Mouse (Mus musculus) liver, postnatal 0 days (tissue): ENCODE measurements around the gene H3f3b.

ENCODE experiments used
- CTCF ChIP-seq: sonication (generic); IDR thresholded peaks from 2 replicates; pipeline ENCODE4 v1.5.1; 2016; ENCODE audit warnings: antibody characterized with exemption, low read depth
- EP300 ChIP-seq: IDR thresholded peaks from 2 replicates; pipeline ENCODE4 v1.6.1; 2016; ENCODE audit warnings: antibody characterized with exemption, low read depth, mild to moderate bottlenecking

DNA sequence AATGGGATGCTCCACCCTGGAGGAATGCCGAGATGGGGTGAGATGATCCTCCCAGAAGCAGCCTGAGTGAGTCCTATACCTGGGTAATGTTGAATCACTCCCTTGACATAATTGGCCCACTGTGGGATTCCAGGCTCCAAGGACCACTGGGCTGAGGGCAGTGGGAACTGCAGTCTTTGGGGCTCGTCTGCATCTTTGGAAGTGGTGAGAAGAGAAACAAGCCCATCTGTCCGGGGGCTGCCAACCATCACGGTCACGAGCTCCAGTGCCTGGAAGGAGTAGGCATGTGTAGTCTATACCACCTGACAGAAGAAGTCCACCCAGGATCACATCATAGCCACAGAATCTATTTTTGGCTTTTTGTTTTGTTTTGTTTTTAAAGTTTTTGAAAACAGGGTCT lies 16.8 kb downstream of the H3f3b start:
- TF ChIP-seq CTCF (no peak), EP300 (no peak)
